Mouse (Mus musculus): ENCODE data around the gene Tcf7. TPM values are rescaled to one million over a fixed set of nuclear protein-coding genes. Genes with fewer than 3 reads are reported as not detected.

The Tcf7 gene
- total RNA-seq (2021) = under 1 TPM; 0.73 to 0.96 TPM
- 2.3 and 3.1 TPM in 2 replicates for polyA plus RNA-seq (2012; rRNA removed)
- long read RNA-seq, partial matches to known transcripts = 0 of 1 reads
- long read RNA-seq, other reads (novel, unspliced or antisense) = 1 of 1 reads

GRCm38 (mm10) chr11:52282774-52283595 lies at the start of gene Tcf7:
Gene Tcf7 (minus strand): TSS chr11:52283014.
- WGBS = 1% methylated on average over 88 of the region's 97 CpGs
- peak; percentile 65 to 69 for DNase-seq
- peak within 1 kb of the TSS; percentile 60 for H3K4me3 ChIP-seq
- peaks cover 7% of the 10 kb centered on the region for H3K4me1 ChIP-seq (ENCODE audit: control insufficient read depth, insufficient read depth, low read length)
- no peaks in the 10 kb centered on the region for H3K79me2 ChIP-seq (replicated peaks; ENCODE audit: control insufficient read depth, insufficient read depth, low read length)
- H3K9ac ChIP-seq (ENCODE audit: low read depth, low read length) = peak within 1 kb of the TSS; percentile 66
- no peaks in the 10 kb centered on the region; the same call in 1 of the 2 replicates for H3K27me3 ChIP-seq (ENCODE audit: control insufficient read depth, insufficient read depth, low read length)
- no peaks in the 10 kb centered on the region for H3K36me3 ChIP-seq (ENCODE audit: control insufficient read depth, insufficient read depth, low read length)
- TF ChIP-seq POLR2A (IDR thresholded peaks at IDR 0.05; ENCODE audit: insufficient read depth, low read depth, low read length) (no peak), EP300 (IDR thresholded peaks at IDR 0.05; ENCODE audit: insufficient read depth, low read depth, low read length) (no peak), CTCF (IDR thresholded peaks at IDR 0.05) (no peak)
- no peak within 1 kb of the TSS; the same call in 1 of the 2 replicates for H3K27ac ChIP-seq
- intact Hi-C loops (cut with DNase I) = no loop called here

DNA sequence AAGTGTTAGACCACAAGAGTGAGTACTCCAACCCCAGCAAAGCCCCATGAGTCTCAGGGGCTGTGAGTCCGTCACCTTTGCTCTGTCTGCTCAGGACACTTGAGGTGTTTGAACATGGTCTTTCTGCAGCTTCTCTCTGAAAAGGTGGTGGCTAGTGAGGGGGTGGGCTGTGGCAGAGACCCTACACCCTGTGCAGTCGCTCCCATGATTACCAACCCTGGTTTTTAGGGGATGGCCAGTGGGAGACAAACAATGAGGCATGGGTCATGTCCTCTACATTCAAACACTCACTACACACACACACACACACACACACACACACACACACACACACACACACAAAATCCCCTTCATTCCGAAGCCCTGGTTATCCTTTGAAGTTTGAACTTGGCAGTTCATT lies 44.5 kb upstream of the Tcf7 start:
- Histone ChIP-seq H3K4me1 (ENCODE audit: control insufficient read depth, insufficient read depth, low read length) (no peaks in the 10 kb centered on the region), H3K27me3 (ENCODE audit: control insufficient read depth, insufficient read depth, low read length) (no peaks in the 10 kb centered on the region), H3K36me3 (ENCODE audit: control insufficient read depth, insufficient read depth, low read length) (no peaks in the 10 kb centered on the region), H3K4me3 (no peak overlapping the region), H3K79me2 (replicated peaks; ENCODE audit: control insufficient read depth, insufficient read depth, low read length) (no peaks in the 10 kb centered on the region), H3K9ac (ENCODE audit: low read depth, low read length) (no peak overlapping the region), H3K27ac (no peak overlapping the region)
- no peak for DNase-seq
- TF ChIP-seq EP300 (IDR thresholded peaks at IDR 0.05; ENCODE audit: insufficient read depth, low read depth, low read length) = no peak
- no peak for TF ChIP-seq POLR2A (IDR thresholded peaks at IDR 0.05; ENCODE audit: insufficient read depth, low read depth, low read length)
- no peak for TF ChIP-seq CTCF (IDR thresholded peaks at IDR 0.05)
- intact Hi-C loops (cut with DNase I) = no loop called here
- 63% methylated on average over 3 of the region's 3 CpGs for WGBS

DNA sequence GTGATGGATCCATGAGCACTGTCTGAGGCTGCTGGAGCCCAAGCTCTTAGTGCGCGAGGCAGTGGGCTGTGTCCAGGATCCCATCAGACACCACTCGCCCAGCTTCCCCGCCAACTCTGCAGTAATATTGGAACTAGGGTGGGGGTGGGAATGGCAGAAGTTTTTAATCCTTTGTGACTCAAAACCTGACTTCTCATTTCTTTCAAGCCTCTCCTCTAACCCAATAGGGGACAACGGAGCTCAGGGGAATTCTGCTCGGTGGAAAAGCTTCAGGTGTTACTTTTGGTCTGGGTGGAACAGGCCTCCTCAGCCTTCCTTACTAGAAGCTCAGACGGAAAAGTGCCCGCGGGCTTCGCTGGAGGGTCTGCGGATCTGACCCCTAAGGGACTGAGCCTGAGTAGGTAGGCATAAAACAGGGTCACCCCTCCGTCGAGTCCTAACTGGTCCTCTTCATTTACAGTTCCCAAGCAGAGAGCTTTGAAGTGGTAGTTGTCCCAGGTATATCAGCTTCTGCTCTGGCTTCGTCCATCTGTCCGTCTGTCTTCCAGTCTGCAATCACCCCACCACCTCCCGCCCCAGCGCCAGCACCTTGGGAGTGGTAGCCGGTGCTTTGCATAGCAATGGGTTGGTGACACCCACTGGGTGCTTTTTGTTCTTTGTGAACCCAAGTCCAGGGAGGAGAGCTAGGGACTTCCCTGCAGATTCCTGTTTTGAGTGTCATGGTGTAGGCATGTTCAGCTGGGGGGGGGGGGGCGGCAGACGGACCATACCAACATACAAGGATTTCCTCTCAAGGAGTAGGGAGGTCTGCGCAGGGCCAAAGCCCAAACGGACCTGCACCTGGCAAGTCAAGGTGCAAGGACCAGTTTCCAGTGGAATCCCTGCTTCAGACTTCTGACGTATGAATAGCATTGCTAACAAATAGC lies 41.9 kb upstream of the Tcf7 start:
- intact Hi-C loops (cut with DNase I) = no loop called here
- TF ChIP-seq CTCF (IDR thresholded peaks at IDR 0.05) = no peak
- no peak for TF ChIP-seq EP300 (IDR thresholded peaks at IDR 0.05; ENCODE audit: insufficient read depth, low read depth, low read length)
- TF ChIP-seq POLR2A (IDR thresholded peaks at IDR 0.05; ENCODE audit: insufficient read depth, low read depth, low read length) = no peak

GRCm38 (mm10) chr11:52321540-52321939 lies 38.7 kb upstream of the Tcf7 start:
- 56% methylated on average over 3 of the region's 3 CpGs for WGBS
- no peak overlapping the region for H3K4me3 ChIP-seq
- intact Hi-C loops (cut with DNase I) = no loop called here
- no peak for DNase-seq
- TF ChIP-seq POLR2A (IDR thresholded peaks at IDR 0.05; ENCODE audit: insufficient read depth, low read depth, low read length) (no peak), EP300 (IDR thresholded peaks at IDR 0.05; ENCODE audit: insufficient read depth, low read depth, low read length) (no peak), CTCF (IDR thresholded peaks at IDR 0.05) (no peak)
- no peaks in the 10 kb centered on the region for H3K79me2 ChIP-seq (replicated peaks; ENCODE audit: control insufficient read depth, insufficient read depth, low read length)
- no peak overlapping the region for H3K27ac ChIP-seq
- no peaks in the 10 kb centered on the region for H3K36me3 ChIP-seq (ENCODE audit: control insufficient read depth, insufficient read depth, low read length)
- no peaks in the 10 kb centered on the region for H3K4me1 ChIP-seq (ENCODE audit: control insufficient read depth, insufficient read depth, low read length)
- no peak overlapping the region for H3K9ac ChIP-seq (ENCODE audit: low read depth, low read length)
- H3K27me3 ChIP-seq (ENCODE audit: control insufficient read depth, insufficient read depth, low read length) = no peaks in the 10 kb centered on the region

More for the DNA sequence above, 41.9 kb upstream of the Tcf7 start:
- no peak for DNase-seq
- no peak overlapping the region for H3K4me3 ChIP-seq
- no peaks in the 10 kb centered on the region for H3K27me3 ChIP-seq (ENCODE audit: control insufficient read depth, insufficient read depth, low read length)
- H3K9ac ChIP-seq (ENCODE audit: low read depth, low read length) = no peak overlapping the region
- no peaks in the 10 kb centered on the region for H3K4me1 ChIP-seq (ENCODE audit: control insufficient read depth, insufficient read depth, low read length)
- no peaks in the 10 kb centered on the region for H3K36me3 ChIP-seq (ENCODE audit: control insufficient read depth, insufficient read depth, low read length)
- WGBS = 54% methylated on average over 23 of the region's 23 CpGs
- no peaks in the 10 kb centered on the region for H3K79me2 ChIP-seq (replicated peaks; ENCODE audit: control insufficient read depth, insufficient read depth, low read length)
- no peak overlapping the region for H3K27ac ChIP-seq

GRCm38 (mm10) chr11:52320529-52320928 lies 37.7 kb upstream of the Tcf7 start:
- Histone ChIP-seq H3K4me3 (no peak overlapping the region), H3K27me3 (ENCODE audit: control insufficient read depth, insufficient read depth, low read length) (no peaks in the 10 kb centered on the region), H3K79me2 (replicated peaks; ENCODE audit: control insufficient read depth, insufficient read depth, low read length) (no peaks in the 10 kb centered on the region), H3K36me3 (ENCODE audit: control insufficient read depth, insufficient read depth, low read length) (no peaks in the 10 kb centered on the region), H3K9ac (ENCODE audit: low read depth, low read length) (no peak overlapping the region), H3K27ac (no peak overlapping the region), H3K4me1 (ENCODE audit: control insufficient read depth, insufficient read depth, low read length) (no peaks in the 10 kb centered on the region)
- intact Hi-C loops (cut with DNase I) = no loop called here
- 78% methylated on average over 4 of the region's 4 CpGs for WGBS
- no peak for DNase-seq
- TF ChIP-seq CTCF (IDR thresholded peaks at IDR 0.05) (no peak), POLR2A (IDR thresholded peaks at IDR 0.05; ENCODE audit: insufficient read depth, low read depth, low read length) (no peak)

Data from heart, adult 2 months (tissue).